Mouse (Mus musculus) embryonic facial prominence, embryonic 14.5 days (tissue): Measurements from ENCODE around the gene Angel1. TPM values are rescaled to one million over a fixed set of nuclear protein-coding genes. Genes with fewer than 3 reads are reported as not detected.

Source experiments
- ATAC-seq: fragments of 200-750 bp; cut with Nextera tagmentation; 2 replicates; pipeline ENCODE4 v1.8.0; 2017; ENCODE audit warnings: low read depth, moderate number of reproducible peaks, moderate TSS enrichment
- DNase-seq: peaks from one replicate; pipeline ENCODE4 v3.0.0-alpha.2; 2015; ENCODE audit warnings: low spot score
- H3K27ac ChIP-seq: fragments of 300-500 bp; sonication (generic); replicated peaks from 2 replicates; pipeline ENCODE4 v1.5.1; 2014; ENCODE audit warnings: low read depth, mild to moderate bottlenecking, low read length, moderate library complexity
- H3K27me3 ChIP-seq: fragments of 300-500 bp; sonication (generic); replicated peaks from 2 replicates; pipeline ENCODE4 v1.6.1; 2014; ENCODE audit warnings: low read length; ENCODE audit not compliant: control insufficient read depth, insufficient read depth
- H3K36me3 ChIP-seq: fragments of 300-500 bp; sonication (generic); 2 replicates; pipeline ENCODE4 v1.6.1; 2014; ENCODE audit warnings: low read length, mixed read lengths; ENCODE audit not compliant: control insufficient read depth, insufficient read depth
- H3K4me1 ChIP-seq: fragments of 300-500 bp; sonication (generic); 2 replicates; pipeline ENCODE4 v1.6.1; 2014; ENCODE audit warnings: antibody characterized with exemption, low read length; ENCODE audit not compliant: control insufficient read depth, insufficient read depth
- H3K4me2 ChIP-seq: fragments of 300-500 bp; sonication (generic); 2 replicates; pipeline ENCODE4 v1.6.1; 2014; ENCODE audit warnings: low read depth, mild to moderate bottlenecking, low read length, moderate library complexity, mixed read lengths
- H3K4me3 ChIP-seq: fragments of 300-500 bp; sonication (generic); 2 replicates; pipeline ENCODE4 v1.5.1; 2014; ENCODE audit warnings: low read depth, mild to moderate bottlenecking, low read length
- H3K9ac ChIP-seq: fragments of 300-500 bp; sonication (generic); 2 replicates; pipeline ENCODE4 v1.6.1; 2014; ENCODE audit warnings: low read depth, mild to moderate bottlenecking, low read length, moderate library complexity, mixed read lengths
- H3K9me3 ChIP-seq: fragments of 300-500 bp; sonication (generic); 2 replicates; pipeline ENCODE4 v1.6.1; 2016; ENCODE audit warnings: low read length; ENCODE audit not compliant: control insufficient read depth
- WGBS: fragments of 180-500 bp; shearing (Covaris S2); extraction: QIAGEN DNeasy Blood & Tissue Kit; methylation state at CpG from one replicate; pipeline ENCODE4 v1.1.7; 2014; 5-methylcytosine and 5-hydroxymethylcytosine counted together
- polyA plus RNA-seq: library from polyadenylated mRNA; unstranded; fragments of >200 nt; fragmentation: Nextera tagmentation; extraction: Ambion mirVana; gene quantifications from 2 replicates; pipeline ENCODE4 v1.2.1, GENCODE M21; 2014

Angel1 gene
- polyA plus RNA-seq, 1 experiment from 2014 or later = 12.9 TPM

GRCm38 (mm10) chr12:86699965-86700926 is 26.0 kb downstream of the Angel1 start:
- Histone ChIP-seq H3K4me3 (no peak overlapping the region), H3K4me1 (peaks cover 5% of the 10 kb centered on the region; the same call in 1 of the 2 replicates), H3K27ac (peak overlapping the region; percentile 55; the same call in 1 of the 2 replicates), H3K9me3 (no peaks in the 10 kb centered on the region), H3K9ac (no peak overlapping the region), H3K27me3 (no peaks in the 10 kb centered on the region), H3K4me2 (no peak overlapping the region), H3K36me3 (peaks cover 14% of the 10 kb centered on the region; the same call in 1 of the 2 replicates)
- peak; percentile 58 for ATAC-seq
- 30% methylated on average over 19 of the region's 19 CpGs for WGBS
- DNase-seq = no peak

GRCm38 (mm10) chr12:86698537-86698936 is 27.7 kb downstream of the Angel1 start:
- Histone ChIP-seq H3K27ac (no peak overlapping the region), H3K4me1 (peaks cover 5% of the 10 kb centered on the region; the same call in 1 of the 2 replicates), H3K9ac (no peak overlapping the region), H3K9me3 (no peaks in the 10 kb centered on the region), H3K4me2 (no peak overlapping the region), H3K27me3 (no peaks in the 10 kb centered on the region), H3K4me3 (no peak overlapping the region), H3K36me3 (peaks cover 10% of the 10 kb centered on the region; the same call in 1 of the 2 replicates)
- ATAC-seq = no peak
- DNase-seq = no peak

- Histone ChIP-seq H3K27me3 (no peaks in the 10 kb centered on the region), H3K9me3 (no peaks in the 10 kb centered on the region), H3K4me2 (no peak overlapping the region), H3K9ac (no peak overlapping the region), H3K4me1 (peaks cover 5% of the 10 kb centered on the region; the same call in 1 of the 2 replicates), H3K4me3 (no peak overlapping the region), H3K36me3 (peaks cover 9% of the 10 kb centered on the region; the same call in 1 of the 2 replicates), H3K27ac (no peak overlapping the region)
- ATAC-seq (no peak), DNase-seq (no peak)
- 76% methylated on average over 2 of the region's 2 CpGs for WGBS
These were observed 28.3 kb downstream of the Angel1 start for GRCm38 (mm10) chr12:86697996-86698395.

- no peaks in the 10 kb centered on the region for H3K27me3 ChIP-seq
- no peaks in the 10 kb centered on the region for H3K9me3 ChIP-seq
- 86% methylated on average over 1 of the region's 1 CpGs for WGBS
- no peaks in the 10 kb centered on the region for H3K4me1 ChIP-seq
- no peak for ATAC-seq
- no peak for DNase-seq
- H3K4me2 ChIP-seq = no peak overlapping the region
- H3K4me3 ChIP-seq = no peak overlapping the region
- no peak overlapping the region for H3K27ac ChIP-seq
- no peak overlapping the region for H3K9ac ChIP-seq
- H3K36me3 ChIP-seq = no peaks in the 10 kb centered on the region
These were observed 31.8 kb downstream of the Angel1 start for GRCm38 (mm10) chr12:86694441-86694840.

GRCm38 (mm10) chr12:86693389-86693788 is 32.9 kb downstream of the Angel1 start:
- no peaks in the 10 kb centered on the region for H3K9me3 ChIP-seq
- ATAC-seq (no peak), DNase-seq (no peak)
- H3K27me3 ChIP-seq = no peaks in the 10 kb centered on the region
- H3K9ac ChIP-seq = no peak overlapping the region
- no peak overlapping the region for H3K4me3 ChIP-seq
- peaks cover 7% of the 10 kb centered on the region for H3K36me3 ChIP-seq
- H3K4me1 ChIP-seq = no peaks in the 10 kb centered on the region
- no peak overlapping the region for H3K27ac ChIP-seq
- H3K4me2 ChIP-seq = no peak overlapping the region

GRCm38 (mm10) chr12:86692471-86693356 is 33.5 kb downstream of the Angel1 start:
- no peak overlapping the region for H3K4me2 ChIP-seq
- H3K4me1 ChIP-seq = no peaks in the 10 kb centered on the region
- no peak overlapping the region for H3K4me3 ChIP-seq
- H3K9ac ChIP-seq = no peak overlapping the region
- H3K27ac ChIP-seq = no peak overlapping the region
- H3K27me3 ChIP-seq = no peaks in the 10 kb centered on the region
- 68% methylated on average over 5 of the region's 5 CpGs for WGBS
- ATAC-seq = no peak
- H3K9me3 ChIP-seq = no peaks in the 10 kb centered on the region
- no peak for DNase-seq
- H3K36me3 ChIP-seq = peaks cover 11% of the 10 kb centered on the region

GRCm38 (mm10) chr12:86690700-86691485 is 35.4 kb downstream of the Angel1 start:
- ATAC-seq (no peak), DNase-seq (no peak)
- Histone ChIP-seq H3K4me1 (no peaks in the 10 kb centered on the region), H3K27ac (no peak overlapping the region), H3K4me2 (no peak overlapping the region), H3K4me3 (no peak overlapping the region), H3K9ac (no peak overlapping the region), H3K27me3 (no peaks in the 10 kb centered on the region), H3K36me3 (peaks cover 11% of the 10 kb centered on the region), H3K9me3 (no peaks in the 10 kb centered on the region)
- 80% methylated on average over 12 of the region's 12 CpGs for WGBS

GRCm38 (mm10) chr12:86688917-86689316 is 37.3 kb downstream of the Angel1 start:
- 94% methylated on average over 27 of the region's 27 CpGs for WGBS
- ATAC-seq (no peak), DNase-seq (no peak)
- H3K27ac ChIP-seq = no peak overlapping the region
- H3K4me1 ChIP-seq = peaks cover 3% of the 10 kb centered on the region; the same call in 1 of the 2 replicates
- H3K36me3 ChIP-seq = peaks cover 11% of the 10 kb centered on the region
- no peak overlapping the region for H3K4me2 ChIP-seq
- no peaks in the 10 kb centered on the region for H3K9me3 ChIP-seq
- H3K9ac ChIP-seq = no peak overlapping the region
- no peaks in the 10 kb centered on the region for H3K27me3 ChIP-seq
- H3K4me3 ChIP-seq = no peak overlapping the region
